Mouse (Mus musculus) left cerebral cortex, postnatal 25 days (tissue): ENCODE results near the gene Acox2. TPM values are rescaled to one million over a fixed set of nuclear protein-coding genes. Genes with fewer than 3 reads are reported as not detected.
A peak's percentile ranks its signal among the peaks of the same experiment; 100 is the strongest.

Experiments
- DNase-seq, 2 experiments: peaks; one replicate each; pipeline ENCODE4 v3.0.0; 2022; ENCODE audit warnings: low spot score in 2 of 2, mixed read lengths in 1 of 2
- intact Hi-C: fragments of 180-260 bp; cut with DNase I; formaldehyde crosslinking; loops from one replicate; pipeline ENCODE4 v1.15.1; 2025
- total RNA-seq, 2 experiments: library from RNA; stranded (reverse); gene quantifications; 2 replicates each; pipeline ENCODE4 v1.2.3; 2021

Acox2 gene
- total RNA-seq, 2 experiments from 2014 or later: not detected

- intact Hi-C loops: loop anchor here (5.0 kb wide), 2 partner anchors 64 to 164 kb away; no protein-coding TSS in a partner anchor
- DNase-seq: peak in 1 of 2 experiments; percentile 28
Observed at GRCm38 (mm10) chr14:8183330-8183729, 75.8 kb downstream of the Acox2 start.

DNA sequence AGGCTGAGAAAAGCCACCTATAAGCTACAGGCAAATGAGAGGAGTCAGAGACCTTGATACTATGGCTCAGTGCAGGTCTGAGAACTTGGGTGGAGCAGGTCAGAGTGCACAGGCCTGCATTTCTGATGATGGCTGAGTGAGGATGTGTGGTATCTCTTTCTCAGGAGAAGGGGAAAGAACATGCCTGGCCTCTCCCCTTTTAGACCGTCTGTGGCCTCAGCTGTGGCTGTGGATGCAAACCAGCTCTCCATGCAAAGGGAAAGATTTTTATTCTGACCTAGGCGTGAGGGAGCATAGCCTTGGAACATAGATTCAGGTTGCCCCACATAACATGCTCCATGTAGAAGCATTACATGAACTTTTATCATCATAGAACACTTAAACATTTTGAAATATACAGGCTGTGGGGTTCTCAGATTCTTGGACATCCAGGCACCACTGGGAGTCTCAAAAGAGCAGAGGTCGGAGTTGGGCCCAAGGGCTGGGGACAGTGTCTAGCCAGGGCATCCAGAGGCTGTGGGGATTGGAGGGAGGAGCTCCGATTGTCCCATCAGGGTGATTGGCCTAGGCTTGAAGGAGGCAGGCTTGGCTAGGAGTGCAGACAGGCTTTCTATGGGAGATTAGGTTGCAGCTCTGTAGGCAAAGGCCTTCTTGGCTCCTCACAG is 78.7 kb downstream of the Acox2 start:
- no peak for DNase-seq
- intact Hi-C loops: loop anchor here (5.0 kb wide), 2 partner anchors 67 to 167 kb away; no protein-coding TSS in a partner anchor

DNA sequence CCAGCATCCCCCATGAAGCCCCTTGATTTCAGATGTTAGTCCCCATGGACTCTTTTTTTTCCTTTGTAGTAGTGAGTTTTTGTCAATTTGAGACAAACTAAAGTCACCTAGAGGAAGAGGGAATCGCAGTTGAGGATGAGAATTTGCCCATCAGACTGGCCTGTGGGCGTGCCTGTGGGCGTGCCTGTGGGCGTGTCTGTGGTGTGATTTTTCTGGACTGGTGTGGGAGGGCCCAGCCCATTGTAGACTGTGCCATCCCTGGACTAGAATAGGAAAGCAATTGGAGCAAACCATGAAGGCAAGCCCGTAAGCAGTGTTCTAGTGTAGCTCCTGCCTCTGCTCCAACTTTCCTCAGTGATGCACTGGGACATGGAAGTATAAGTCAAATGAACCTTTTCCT is 82.9 kb downstream of the Acox2 start:
- intact Hi-C loops: no loop called here
- no peak for DNase-seq

Other genes starting within 250 kb of the Acox2 start
- gene Rpp14, start 179.0 kb downstream of the Acox2 start, total RNA-seq: 10 to 100 TPM; 33.3 to 33.8 TPM
- 10 to 100 TPM; 30.2 to 33.4 TPM for gene Pxk, start 161.1 kb downstream of the Acox2 start, total RNA-seq
- 100 to 1,000 TPM; 178 to 185 TPM for gene Pdhb, start 86.3 kb downstream of the Acox2 start, total RNA-seq
- 10 to 100 TPM; 40.5 to 43.5 TPM for gene Kctd6, start 45.2 kb downstream of the Acox2 start, total RNA-seq
- gene Fam107a, start 58.7 kb upstream of the Acox2 start, total RNA-seq: 100 to 1,000 TPM; 286 to 343 TPM
- gene Oit1, start 119.4 kb upstream of the Acox2 start, total RNA-seq: not detected